Mouse (Mus musculus): ENCODE measurements around the gene Ubc.
"Not testable (repeated sequence)": the region's sequence is repeated elsewhere in the genome, so short reads cannot be mapped to it uniquely, and the experiment has no call there.

DNA sequence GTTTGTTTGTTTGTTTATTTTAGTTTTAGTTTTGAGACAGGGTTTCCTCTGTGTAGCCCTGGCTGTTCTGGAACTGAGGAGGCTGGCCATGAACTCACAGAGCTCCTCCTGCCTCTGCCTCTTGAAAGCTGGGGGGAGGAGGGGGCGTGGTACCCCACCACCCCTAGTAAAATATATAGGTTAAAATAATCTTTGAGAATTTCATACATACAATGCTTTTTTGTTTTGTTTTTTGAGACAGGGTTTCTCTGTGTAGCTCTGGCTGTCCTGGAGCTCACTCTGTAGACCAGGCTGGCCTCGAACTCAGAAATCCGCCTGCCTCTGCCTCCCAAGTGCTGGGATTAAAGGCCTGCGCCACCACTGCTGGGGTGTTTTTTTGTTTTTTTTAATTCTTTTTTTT, 2.2 kb upstream of the Ubc start:
- not testable (repeated sequence) for TF ChIP-seq CTCF (IDR thresholded peaks at IDR 0.05; ENCODE audit: low read depth, low read length); POLR2A (IDR thresholded peaks at IDR 0.05; ENCODE audit: borderline replicate concordance, low read depth, low read length)
